Mouse (Mus musculus) frontal cortex, postnatal 36 days (tissue): Measurements from ENCODE around the gene Mpped2.
A peak's percentile ranks its signal among the peaks of the same experiment; 100 is the strongest.

ENCODE experiments used
- DNase-seq, 2 experiments: peaks; one replicate each; pipeline ENCODE4 v3.0.0; 2022; ENCODE audit warnings: low spot score in 2 of 2

Mpped2 gene

GRCm38 (mm10) chr2:106855184-106855583, 162.1 kb downstream of the Mpped2 start:
- no peak for DNase-seq

DNA sequence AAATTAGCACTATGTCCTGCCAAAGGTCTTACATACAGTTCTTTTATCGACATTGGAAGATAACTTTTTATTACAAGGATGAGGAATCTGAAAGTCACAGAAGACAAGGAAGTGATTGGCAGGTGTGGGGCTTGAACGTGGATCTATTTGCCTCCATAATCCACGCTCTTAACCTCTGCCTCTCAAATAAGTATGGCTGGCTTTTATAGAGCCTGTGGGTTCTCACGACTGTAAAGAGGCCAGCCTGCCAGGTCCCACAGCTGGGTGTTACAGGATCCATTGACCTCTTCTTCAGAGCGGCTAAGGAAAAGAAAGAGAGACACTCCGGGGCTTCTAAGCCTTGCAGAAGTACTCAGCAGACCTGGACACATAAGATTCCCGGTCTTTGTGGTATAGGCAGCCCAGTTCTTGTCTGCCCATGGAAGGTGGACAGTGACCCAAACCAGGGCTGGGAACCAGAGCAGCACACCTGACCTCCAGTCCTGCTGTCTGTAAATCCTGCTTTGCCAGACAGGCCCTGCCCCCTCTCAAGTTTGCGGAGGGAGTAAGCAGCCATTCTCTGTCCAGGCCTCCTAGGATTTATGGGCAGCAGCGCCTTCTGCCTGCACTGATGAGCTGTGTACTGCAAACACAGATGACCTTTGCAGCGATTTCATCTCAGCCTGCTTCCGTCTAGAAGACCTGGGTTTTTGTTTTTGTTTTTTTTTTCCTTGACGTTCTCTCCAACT, 162.7 kb downstream of the Mpped2 start:
- no peak for DNase-seq

- DNase-seq: no peak
Observed at GRCm38 (mm10) chr2:106856361-106856961, 163.4 kb downstream of the Mpped2 start.

DNA sequence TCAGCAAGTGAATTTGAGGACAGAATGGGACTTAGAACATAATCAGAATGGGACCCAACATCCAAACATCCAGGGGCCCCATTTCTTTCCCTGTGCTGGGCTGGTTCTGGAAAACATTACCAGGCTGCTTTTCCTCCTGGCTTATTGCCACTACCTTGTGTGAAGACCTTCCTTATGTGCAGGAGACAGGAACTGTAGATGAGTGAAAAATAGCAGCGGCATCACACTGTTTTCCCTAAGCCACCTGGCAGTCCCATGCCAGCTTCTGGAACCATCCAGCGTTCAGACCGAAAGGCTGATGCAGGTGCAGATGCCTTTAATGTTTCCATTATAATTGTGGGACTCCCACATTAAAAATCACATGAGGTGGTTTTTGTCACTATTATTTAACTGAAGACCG, 164.2 kb downstream of the Mpped2 start:
- no peak for DNase-seq

DNA sequence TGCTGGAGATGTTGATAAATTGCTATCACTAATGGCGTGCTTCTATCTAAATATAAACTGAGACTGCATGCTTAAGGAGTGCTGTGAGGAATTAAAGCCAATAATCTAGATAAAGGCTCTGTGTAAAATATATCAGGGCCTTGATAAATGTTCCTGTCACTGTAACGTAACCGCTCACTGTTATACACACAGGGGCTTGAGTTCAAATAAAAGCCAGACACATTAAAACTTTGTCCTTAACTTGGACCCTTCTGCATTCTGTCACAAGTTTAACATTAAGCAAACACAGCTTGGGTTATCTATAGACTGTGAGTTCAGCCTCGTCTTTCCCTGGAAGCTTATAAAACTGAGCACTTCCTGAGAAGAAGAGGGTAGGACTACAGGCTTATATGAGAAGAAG, 164.6 kb downstream of the Mpped2 start:
- DNase-seq: no peak

DNA sequence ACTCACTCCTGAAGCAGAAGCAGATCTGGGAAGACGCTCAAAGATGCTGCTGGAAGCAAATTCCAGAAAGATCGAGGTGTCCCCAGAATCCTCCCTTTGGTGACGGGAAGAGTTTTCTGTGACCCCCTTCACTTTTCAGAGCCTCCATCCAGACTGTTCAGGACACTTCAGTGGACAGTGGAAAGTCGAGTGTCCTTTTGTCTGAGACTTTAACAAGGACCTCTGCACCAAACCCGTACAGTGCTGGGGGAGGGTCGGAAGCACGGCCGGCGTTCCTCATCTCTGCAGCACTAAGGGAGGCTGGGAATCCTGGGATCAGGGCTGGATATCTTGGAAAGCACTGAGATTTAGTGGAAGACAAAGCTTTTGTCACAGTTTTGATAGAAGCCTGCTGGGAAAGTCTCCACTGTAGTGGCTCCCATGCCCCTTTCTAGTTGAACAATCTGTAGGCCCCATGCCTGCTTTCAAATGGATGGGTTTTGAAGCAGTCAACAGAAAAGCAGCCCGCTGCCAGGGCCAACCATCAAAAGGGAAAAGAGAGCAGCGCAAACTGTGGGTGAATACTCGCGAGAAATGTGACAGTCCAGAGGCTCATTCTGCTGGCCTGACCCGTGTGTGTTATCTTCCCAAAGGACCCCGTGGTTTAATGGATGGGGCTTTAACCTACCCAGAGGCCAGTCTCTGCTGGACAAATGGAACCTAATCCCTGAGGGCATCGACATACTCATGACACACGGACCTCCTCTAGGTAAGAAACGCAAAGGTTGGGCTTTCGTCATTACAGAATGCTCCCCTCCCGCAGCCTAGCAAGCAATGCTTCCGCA, 168.0 kb downstream of the Mpped2 start:
- DNase-seq: no peak

GRCm38 (mm10) chr2:106863050-106863653, 170.1 kb downstream of the Mpped2 start:
- DNase-seq: no peak

GRCm38 (mm10) chr2:106865148-106865786, 172.2 kb downstream of the Mpped2 start:
- no peak for DNase-seq

- DNase-seq: no peak
Observed at GRCm38 (mm10) chr2:106866303-106866702, 173.2 kb downstream of the Mpped2 start.

DNA sequence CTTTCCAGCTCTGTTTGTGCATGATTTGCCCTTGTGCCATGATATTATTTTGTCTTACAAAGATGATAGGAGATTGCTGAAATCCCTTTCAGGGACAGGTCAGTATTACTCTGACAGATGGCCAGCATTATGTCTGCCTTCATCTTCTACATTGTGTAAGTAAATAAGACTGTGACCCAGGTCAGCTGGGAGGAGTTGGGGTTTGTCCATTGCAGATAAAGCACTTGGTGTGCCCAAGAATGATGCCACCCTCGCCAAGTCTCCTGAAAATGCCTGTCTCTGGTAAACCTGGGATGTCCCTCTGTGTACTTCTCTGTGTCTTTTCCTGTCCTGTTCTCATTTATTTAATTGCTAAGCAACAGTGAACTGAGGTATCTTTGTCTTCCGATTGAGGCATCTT, 177.8 kb downstream of the Mpped2 start:
- no peak for DNase-seq

DNA sequence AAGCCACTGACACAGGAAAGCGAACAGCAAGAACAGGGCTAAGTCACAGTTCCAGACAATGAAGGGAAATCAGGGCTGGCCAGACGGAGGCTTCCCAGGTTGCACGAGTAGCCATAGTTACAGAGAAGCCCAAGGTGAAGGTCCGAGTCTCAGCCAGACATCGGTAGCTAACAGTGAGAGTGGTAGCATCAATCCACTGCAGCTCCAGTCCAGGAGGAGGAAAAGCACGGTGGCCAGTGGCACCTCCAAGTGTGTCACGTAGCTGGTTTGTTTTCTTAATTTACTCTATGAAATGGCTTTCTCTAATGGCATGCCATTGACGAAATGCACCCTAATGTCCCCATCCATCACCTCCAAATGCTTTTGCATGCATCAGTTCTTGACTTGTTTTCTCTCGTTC, 180.1 kb downstream of the Mpped2 start:
- no peak for DNase-seq

DNA sequence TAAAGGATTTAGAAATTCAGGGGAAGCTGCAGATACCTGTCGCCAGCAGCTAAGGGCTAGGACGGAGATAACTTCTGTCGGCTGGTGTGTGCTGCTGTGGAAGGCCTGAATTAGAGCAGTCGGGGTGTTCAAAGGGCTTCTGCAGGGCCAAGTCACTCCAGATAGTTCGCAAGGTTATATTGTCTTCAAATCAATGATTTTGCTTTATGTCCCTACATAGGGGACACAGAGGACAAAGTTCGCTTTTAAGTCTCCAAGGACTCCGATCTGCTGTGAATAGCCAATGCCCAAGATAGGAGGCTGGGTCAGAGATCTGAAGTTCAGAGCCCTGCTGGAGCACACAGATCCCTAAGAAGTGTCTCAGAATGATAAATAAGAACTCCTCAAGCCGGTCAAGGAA, 190.3 kb downstream of the Mpped2 start:
- no peak for DNase-seq

DNA sequence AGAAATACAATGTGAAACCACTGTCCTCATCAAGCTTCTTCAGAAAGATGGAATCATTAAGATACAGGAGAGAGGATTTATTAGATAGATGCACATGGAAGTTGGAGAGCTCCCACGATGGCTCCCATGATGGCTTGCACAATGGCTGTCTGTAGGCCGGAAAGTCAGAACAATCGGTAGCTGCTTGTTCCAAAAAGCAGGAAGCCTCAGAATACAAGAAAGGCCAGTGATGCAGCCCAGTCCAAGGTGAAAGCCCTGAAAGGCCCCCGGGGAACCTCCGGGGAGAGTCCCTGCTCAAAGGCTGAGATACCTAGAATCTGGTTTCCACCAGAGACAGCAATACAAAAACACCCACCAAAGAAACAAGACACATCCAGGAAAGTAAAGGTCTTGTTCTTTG, 195.1 kb downstream of the Mpped2 start:
- DNase-seq: no peak

GRCm38 (mm10) chr2:106889297-106890000, 196.4 kb downstream of the Mpped2 start:
- peak in 1 of 2 experiments; percentile 34 for DNase-seq

- no peak for DNase-seq
Observed at GRCm38 (mm10) chr2:106893376-106893775, 200.3 kb downstream of the Mpped2 start.

GRCm38 (mm10) chr2:106895326-106896023, 202.4 kb downstream of the Mpped2 start:
- DNase-seq: no peak

DNA sequence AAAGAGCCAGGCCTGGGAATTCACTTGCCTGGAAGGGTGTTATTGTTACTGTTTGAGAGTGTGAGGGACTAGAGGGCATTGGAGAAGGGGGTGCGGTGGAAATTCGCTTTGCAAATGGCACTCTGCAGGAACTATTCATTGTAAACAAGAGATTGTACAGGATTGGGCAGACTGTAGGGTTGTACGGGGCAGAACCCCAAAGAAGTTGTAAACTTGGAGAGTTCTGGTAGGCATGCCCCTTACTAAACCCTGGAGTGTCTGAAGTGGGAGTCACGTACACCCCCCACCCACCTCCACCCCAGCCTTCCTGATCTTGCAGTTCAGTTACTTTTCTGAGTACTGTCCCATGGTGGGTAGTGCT, 202.9 kb downstream of the Mpped2 start:
- DNase-seq: no peak

DNA sequence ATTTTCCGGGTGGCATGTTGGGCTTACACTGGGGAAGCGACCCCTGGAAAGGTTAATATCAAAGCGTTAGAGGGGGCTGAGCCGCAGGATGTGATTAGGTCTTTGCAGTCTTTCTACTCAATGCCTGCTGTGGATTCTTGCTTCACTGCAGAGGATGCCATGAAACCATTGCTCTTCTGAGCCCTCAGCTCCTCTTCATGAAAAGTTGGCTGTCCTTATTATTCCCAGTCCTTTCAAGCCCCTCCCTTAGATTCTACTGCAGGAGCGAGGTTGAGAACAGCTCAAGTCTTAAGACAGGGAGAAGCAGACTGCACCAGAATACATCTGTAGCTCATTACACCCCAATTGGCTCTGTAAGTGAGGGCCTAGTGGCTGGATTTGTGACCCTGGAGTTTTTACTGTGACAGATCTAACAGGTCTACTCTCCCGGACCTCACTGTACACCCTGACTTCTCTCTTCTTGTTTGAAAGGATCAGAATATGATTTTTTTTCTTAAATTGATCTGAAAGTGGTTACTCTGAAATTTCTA, 218.9 kb downstream of the Mpped2 start:
- DNase-seq: no peak
